Mouse (Mus musculus) layer of hippocampus, postnatal 25 days (tissue): Measurements from ENCODE around the gene Ntrk3. TPM values are rescaled to one million over a fixed set of nuclear protein-coding genes. Genes with fewer than 3 reads are reported as not detected.

ENCODE experiments used
- DNase-seq, 2 experiments: peaks; one replicate each; pipeline ENCODE4 v3.0.0; 2022; ENCODE audit warnings: mixed read lengths in 2 of 2, low spot score in 1 of 2; ENCODE audit errors: extremely low spot score in 1 of 2
- total RNA-seq, 2 experiments: library from RNA; stranded (reverse); gene quantifications; 2 replicates each; pipeline ENCODE4 v1.2.3; 2021

Ntrk3 gene
- total RNA-seq, 2 experiments from 2014 or later, result 171 to 232 TPM

GRCm38 (mm10) chr7:78530286-78530685 lies 207.5 kb downstream of the Ntrk3 start:
- DNase-seq, result no peak

DNA sequence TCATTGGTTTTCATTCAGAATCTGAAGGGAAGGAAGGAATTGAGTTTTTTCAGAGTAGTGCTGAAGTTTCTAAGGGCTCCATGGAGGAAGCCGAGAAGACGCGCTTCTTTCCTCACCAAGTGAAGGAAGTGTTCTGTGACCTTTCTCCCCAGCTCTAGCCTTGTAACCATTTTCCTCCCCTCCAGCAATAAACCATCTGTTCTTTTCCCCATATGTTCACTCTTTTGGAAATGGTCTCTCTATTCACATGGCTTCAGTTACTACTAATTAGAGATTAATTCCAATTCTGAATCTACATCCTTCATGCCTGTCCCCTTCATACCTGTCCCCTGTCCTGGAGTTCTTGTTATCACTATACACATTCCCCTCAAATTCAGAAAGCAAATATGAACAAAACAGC lies 209.8 kb downstream of the Ntrk3 start:
- DNase-seq, result no peak

GRCm38 (mm10) chr7:78527564-78527963 lies 210.2 kb downstream of the Ntrk3 start:
- DNase-seq, result no peak

DNA sequence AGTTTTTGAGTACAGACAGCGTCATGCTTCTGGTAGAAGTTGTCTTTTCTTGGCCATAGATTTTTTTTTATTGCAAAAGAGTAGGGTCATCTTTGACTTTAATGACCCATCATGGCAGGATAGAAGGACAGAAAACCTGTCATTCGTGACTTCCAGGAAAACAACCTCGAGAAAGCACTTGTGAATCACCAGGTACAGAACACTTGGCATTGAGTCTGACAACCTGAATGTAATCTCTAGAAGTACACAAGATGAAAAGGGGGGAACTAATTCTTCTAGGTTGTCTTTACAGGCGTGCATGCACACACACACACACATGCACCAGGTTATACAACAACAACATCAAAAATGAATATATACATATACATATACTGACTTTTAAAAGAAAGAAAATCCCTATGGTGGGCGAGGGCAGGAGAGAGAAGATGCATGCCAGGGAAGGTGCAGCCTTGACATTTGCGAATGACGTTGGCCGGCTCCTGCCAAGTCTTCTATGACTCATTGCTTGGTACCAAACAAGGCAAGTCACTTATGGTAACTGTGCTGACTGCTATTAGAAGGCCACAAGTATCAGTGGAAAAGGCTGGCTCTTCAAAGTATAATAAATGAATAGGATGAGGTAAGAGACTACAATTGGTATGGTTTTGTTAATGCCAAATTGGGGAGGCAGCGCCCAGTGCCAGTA lies 217.4 kb downstream of the Ntrk3 start:
- no peak for DNase-seq

- no peak for DNase-seq
Observed at GRCm38 (mm10) chr7:78519689-78520088, 218.1 kb downstream of the Ntrk3 start.

GRCm38 (mm10) chr7:78518760-78519363 lies 218.9 kb downstream of the Ntrk3 start:
- no peak for DNase-seq

DNA sequence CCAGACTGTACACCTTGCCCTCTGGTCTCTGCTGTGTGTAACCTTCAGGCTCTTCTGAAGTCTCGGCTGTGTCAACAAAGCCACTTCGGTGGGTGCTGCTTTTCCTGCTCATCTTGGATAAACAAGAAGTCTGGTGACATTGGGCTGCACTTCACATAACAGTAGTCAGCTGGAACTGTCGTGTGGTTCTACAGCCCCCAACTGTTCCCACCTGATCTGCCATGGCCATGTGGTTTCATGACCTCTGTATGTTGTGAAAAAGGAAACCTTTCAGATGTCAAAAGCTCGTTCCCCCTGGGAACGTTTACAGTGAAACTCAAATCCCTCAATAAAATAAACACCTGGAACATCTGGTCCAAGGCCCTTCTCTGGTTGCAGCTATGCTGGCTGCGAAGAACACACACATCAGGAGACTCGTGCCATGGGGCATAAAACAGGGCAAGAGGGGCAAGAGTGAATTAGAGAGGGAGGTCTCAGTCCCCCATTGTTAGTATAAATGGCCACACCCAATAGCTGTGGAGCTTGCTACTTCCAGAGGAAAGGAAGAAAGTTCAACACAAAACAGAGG lies 222.7 kb downstream of the Ntrk3 start:
- no peak for DNase-seq

DNA sequence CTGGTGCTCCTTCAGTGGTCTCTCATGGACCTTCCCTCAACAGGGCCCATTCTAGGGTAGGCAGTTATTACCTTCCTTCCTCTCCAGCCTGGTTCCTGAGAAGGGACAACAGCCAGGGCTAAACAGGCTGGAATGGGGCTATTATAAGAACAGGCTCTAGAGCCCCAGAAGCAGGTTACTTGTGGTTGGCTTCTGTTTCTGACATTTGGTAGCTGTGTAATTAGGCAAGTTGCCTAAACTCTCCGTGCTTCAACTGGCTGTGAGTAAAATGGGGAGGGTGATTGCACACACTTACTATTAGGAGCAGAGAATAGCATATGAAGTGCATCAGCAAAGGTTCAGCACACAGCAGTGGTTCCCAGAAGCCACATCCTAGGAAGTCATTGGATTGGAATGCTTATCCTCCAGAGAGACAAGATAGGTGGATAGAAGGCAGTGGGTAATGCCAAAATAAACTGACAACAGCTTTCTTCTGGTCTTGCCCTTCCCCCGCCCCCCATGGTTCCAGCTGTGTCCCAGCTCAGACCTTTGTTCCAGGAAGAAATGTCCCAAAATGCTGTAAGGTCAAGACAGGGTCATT lies 230.7 kb downstream of the Ntrk3 start:
- no peak for DNase-seq

- no peak for DNase-seq
Observed at GRCm38 (mm10) chr7:78500863-78501262, 236.9 kb downstream of the Ntrk3 start.

- DNase-seq, result no peak
Observed at GRCm38 (mm10) chr7:78499970-78500369, 237.8 kb downstream of the Ntrk3 start.

DNA sequence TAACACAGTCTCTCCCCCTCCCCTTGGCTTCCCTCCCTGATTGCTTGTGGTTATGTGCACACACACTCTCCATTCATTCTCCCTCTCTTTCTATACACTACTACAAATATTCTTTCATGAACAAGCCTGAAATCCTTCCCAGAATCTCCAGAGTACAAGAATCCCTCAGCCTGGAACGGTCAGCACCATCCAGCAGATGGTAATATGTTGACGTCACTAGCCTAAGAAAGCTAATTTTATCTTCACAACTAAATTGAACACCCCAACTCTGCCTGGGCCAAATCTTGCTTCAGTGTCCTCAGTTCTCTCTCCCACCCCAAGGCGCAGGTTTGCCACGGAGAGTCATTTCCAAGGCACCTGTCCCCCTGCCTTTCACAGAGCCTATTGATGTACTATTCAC lies 239.5 kb downstream of the Ntrk3 start:
- no peak for DNase-seq

- no peak for DNase-seq
Observed at GRCm38 (mm10) chr7:78497819-78498218, 240.0 kb downstream of the Ntrk3 start.

GRCm38 (mm10) chr7:78493591-78493990 lies 244.2 kb downstream of the Ntrk3 start:
- DNase-seq, result no peak

DNA sequence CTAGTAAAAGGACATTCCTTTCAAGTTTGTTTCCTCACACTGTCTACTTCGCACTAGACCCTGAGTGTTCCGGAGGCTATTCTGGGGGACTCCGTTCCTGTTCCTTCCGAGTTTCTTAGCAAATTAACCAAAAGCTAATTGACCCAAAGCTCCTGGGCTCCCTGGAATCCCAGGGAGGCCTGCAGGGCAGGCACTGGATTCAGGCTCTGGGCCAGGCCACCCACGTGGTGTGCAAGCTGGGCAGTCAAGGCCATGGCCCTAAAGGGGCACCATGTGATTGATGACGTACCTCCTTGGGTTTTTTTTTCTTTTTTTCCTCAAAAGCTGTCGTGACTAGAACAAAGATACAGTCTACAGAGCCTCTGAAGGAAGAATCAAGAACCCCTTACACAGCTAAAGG lies 246.6 kb downstream of the Ntrk3 start:
- DNase-seq, result no peak

GRCm38 (mm10) chr7:78484290-78484689 lies 253.5 kb downstream of the Ntrk3 start:
- DNase-seq, result no peak

DNA sequence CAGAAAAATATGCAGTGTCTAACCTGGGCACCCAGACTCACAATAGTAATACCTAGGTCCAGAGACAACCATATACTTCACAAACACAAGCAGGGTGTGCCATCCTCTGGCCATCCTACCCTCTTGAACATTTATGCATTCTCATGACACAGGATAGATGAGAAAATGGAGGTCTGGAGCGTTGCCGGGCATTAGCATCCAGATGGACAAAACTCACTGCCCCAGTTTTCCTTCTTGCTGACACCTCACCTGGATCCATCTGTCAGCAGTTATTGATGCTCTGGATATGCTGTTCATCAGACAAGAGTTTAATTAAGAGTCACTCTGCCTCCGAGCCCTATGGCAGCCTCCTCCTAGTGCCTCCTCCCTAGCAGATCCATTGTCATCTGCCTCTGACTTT lies 254.1 kb downstream of the Ntrk3 start:
- no peak for DNase-seq

- no peak for DNase-seq
Observed at GRCm38 (mm10) chr7:78483061-78483460, 254.8 kb downstream of the Ntrk3 start.

DNA sequence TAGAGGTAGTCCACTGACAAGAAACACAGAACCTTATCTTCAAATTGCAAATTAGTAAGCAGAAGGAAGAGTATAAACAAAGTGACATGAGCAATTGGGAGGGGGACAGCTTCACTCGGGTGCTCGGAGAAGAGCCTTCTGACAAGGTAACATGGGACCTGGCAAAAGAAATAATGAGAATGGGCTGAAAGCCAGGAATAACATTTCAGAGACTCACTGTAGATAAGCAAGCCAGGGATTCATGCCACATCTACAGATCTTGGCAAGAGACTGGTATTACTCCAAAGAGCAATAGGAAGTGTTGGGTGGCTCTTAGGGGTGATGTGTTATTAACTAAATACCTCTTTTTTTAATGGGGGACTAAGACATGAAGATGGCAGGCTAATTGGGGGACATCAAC lies 258.9 kb downstream of the Ntrk3 start:
- DNase-seq, result no peak

DNA sequence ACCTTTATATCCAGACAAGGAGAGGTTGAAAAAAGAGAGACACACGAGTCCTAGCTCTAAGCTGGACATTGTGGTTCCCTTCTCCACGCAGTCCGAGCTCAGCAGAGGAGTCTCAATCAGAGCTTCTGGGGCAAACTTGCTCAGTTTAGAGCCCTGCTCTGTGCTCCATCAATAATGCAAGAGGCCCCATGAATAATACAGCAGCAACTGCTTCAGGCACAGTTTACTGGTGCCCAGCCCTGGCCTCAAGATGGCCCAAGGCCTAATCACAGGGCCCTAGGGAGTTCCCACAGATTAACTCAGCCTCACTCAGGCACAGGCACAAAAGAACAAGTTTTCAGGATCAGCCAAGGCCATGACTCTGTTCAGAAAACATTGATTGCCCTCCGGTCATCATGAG lies 266.1 kb downstream of the Ntrk3 start:
- DNase-seq, result no peak

DNA sequence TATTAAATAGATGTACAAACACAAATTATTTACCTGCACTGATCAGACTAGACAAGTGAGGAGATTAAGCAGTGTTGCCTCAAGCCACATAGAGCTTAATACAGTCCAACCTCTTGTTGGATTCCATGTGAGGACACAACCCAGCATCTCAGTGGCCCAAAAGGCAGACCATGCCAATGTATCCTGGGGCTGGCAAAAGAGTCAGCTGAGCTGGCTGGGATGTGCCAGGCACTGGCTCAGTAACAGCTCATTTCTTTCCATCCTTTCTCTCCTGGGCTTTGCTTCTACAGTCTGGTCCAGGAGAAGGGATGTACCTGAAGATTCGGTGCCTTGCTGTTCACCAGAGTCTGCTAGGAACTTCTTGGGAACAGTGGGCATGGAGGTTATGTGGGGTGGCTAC lies 266.5 kb downstream of the Ntrk3 start:
- DNase-seq, result no peak

GRCm38 (mm10) chr7:78462605-78463004 lies 275.2 kb downstream of the Ntrk3 start:
- DNase-seq, result no peak

GRCm38 (mm10) chr7:78459021-78459420 lies 278.8 kb downstream of the Ntrk3 start:
- no peak for DNase-seq
